Mouse (Mus musculus): ENCODE data around the gene Nr4a2. TPM values are rescaled to one million over a fixed set of nuclear protein-coding genes. Genes with fewer than 3 reads are reported as not detected.

Gene Nr4a2
- polyA plus RNA-seq, 1 experiment from 2014 or later, result 1.3 TPM

- H3K27me3 ChIP-seq (replicated peaks; ENCODE audit: control insufficient read depth, insufficient read depth, low read length), result peaks cover 82% of the 10 kb centered on the region
- ATAC-seq, result no peak
- 68% methylated on average over 7 of the region's 7 CpGs for WGBS
Measured at GRCm38 (mm10) chr2:57108349-57108930, 15.4 kb downstream of the Nr4a2 start.

DNA sequence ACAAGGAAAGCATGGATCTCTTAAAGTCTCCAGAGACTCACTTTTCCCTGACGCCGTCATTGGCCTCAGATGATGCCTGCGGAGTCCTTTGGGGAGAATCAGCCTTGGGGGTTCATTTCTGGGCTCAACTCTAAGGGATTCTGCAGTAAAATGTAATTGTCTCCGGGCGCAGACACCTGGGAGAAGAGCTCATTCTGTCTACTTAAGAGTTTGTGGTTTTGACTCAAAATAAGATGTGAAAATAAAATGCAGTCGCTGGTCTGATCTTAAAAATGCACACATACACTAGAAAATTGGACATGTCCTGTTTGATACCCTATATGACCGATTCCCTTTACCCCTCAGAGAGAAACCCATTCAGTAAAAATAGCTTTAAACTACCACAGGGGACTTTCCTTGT, 18.4 kb downstream of the Nr4a2 start:
- H3K9ac ChIP-seq (ENCODE audit: low read depth, low read length), result no peak overlapping the region
- TF ChIP-seq CTCF (IDR thresholded peaks at IDR 0.05; ENCODE audit: low read depth), result no peak
- H3K9me3 ChIP-seq (ENCODE audit: control insufficient read depth), result no peaks in the 10 kb centered on the region
- no peak overlapping the region for H3K27ac ChIP-seq (ENCODE audit: low read depth, low read length)
- no peak overlapping the region for H3K4me3 ChIP-seq (ENCODE audit: low read depth, low read length)
- 28% methylated on average over 7 of the region's 7 CpGs for WGBS
- no peak overlapping the region for H3K4me2 ChIP-seq (replicated peaks; ENCODE audit: low read depth)
- ATAC-seq, result no peak
- no peaks in the 10 kb centered on the region for H3K36me3 ChIP-seq (ENCODE audit: control insufficient read depth, insufficient read depth)
- peaks cover 84% of the 10 kb centered on the region for H3K27me3 ChIP-seq (replicated peaks; ENCODE audit: control insufficient read depth, insufficient read depth, low read length)
- no peaks in the 10 kb centered on the region for H3K4me1 ChIP-seq (replicated peaks; ENCODE audit: control insufficient read depth, insufficient read depth, low read length)

More at GRCm38 (mm10) chr2:57108349-57108930, 15.4 kb downstream of the Nr4a2 start:
- Histone ChIP-seq H3K36me3 (ENCODE audit: control insufficient read depth, insufficient read depth) (no peaks in the 10 kb centered on the region), H3K4me3 (ENCODE audit: low read depth, low read length) (no peak overlapping the region), H3K27ac (ENCODE audit: low read depth, low read length) (no peak overlapping the region), H3K4me1 (replicated peaks; ENCODE audit: control insufficient read depth, insufficient read depth, low read length) (no peaks in the 10 kb centered on the region), H3K9ac (ENCODE audit: low read depth, low read length) (no peak overlapping the region), H3K4me2 (replicated peaks; ENCODE audit: low read depth) (no peak overlapping the region), H3K9me3 (ENCODE audit: control insufficient read depth) (no peaks in the 10 kb centered on the region)
- no peak for TF ChIP-seq CTCF (IDR thresholded peaks at IDR 0.05; ENCODE audit: low read depth)

DNA sequence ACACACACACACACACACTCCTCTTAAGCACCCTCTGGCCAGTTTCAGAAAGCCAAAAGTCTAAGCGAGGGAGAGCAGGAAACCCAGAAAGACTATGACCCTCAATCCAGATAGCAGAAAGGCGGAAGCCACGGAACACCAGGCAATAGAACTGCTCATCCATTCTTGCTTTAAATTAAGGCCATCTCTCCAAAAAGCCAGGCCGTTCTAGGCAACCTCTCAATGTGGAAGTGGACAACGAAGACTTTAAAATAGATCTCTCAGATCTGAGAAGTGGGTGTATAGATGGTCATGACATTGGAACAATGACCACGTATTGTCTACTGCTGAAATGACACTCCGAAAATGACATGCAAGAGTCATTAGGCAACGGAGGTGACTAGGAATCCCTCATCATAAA, 19.1 kb downstream of the Nr4a2 start:
- Histone ChIP-seq H3K27me3 (replicated peaks; ENCODE audit: control insufficient read depth, insufficient read depth, low read length) (peaks cover 83% of the 10 kb centered on the region), H3K27ac (ENCODE audit: low read depth, low read length) (no peak overlapping the region), H3K4me2 (replicated peaks; ENCODE audit: low read depth) (no peak overlapping the region), H3K36me3 (ENCODE audit: control insufficient read depth, insufficient read depth) (no peaks in the 10 kb centered on the region), H3K4me3 (ENCODE audit: low read depth, low read length) (no peak overlapping the region), H3K9me3 (ENCODE audit: control insufficient read depth) (no peaks in the 10 kb centered on the region), H3K4me1 (replicated peaks; ENCODE audit: control insufficient read depth, insufficient read depth, low read length) (no peaks in the 10 kb centered on the region), H3K9ac (ENCODE audit: low read depth, low read length) (no peak overlapping the region)
- no peak for TF ChIP-seq CTCF (IDR thresholded peaks at IDR 0.05; ENCODE audit: low read depth)
- 17% methylated on average over 8 of the region's 8 CpGs for WGBS
- no peak for ATAC-seq

- Histone ChIP-seq H3K4me1 (replicated peaks; ENCODE audit: control insufficient read depth, insufficient read depth, low read length) (no peaks in the 10 kb centered on the region), H3K27me3 (replicated peaks; ENCODE audit: control insufficient read depth, insufficient read depth, low read length) (peaks cover 81% of the 10 kb centered on the region), H3K27ac (ENCODE audit: low read depth, low read length) (no peak overlapping the region), H3K4me2 (replicated peaks; ENCODE audit: low read depth) (peak overlapping the region; percentile 57; the same call in 1 of the 2 replicates), H3K9ac (ENCODE audit: low read depth, low read length) (no peak overlapping the region), H3K9me3 (ENCODE audit: control insufficient read depth) (no peaks in the 10 kb centered on the region), H3K4me3 (ENCODE audit: low read depth, low read length) (peak overlapping the region; percentile 21), H3K36me3 (ENCODE audit: control insufficient read depth, insufficient read depth) (no peaks in the 10 kb centered on the region)
- no peak for TF ChIP-seq CTCF (IDR thresholded peaks at IDR 0.05; ENCODE audit: low read depth)
- no peak for ATAC-seq
- 4% methylated on average over 26 of the region's 26 CpGs for WGBS
Measured at GRCm38 (mm10) chr2:57103845-57104660, 19.8 kb downstream of the Nr4a2 start.

DNA sequence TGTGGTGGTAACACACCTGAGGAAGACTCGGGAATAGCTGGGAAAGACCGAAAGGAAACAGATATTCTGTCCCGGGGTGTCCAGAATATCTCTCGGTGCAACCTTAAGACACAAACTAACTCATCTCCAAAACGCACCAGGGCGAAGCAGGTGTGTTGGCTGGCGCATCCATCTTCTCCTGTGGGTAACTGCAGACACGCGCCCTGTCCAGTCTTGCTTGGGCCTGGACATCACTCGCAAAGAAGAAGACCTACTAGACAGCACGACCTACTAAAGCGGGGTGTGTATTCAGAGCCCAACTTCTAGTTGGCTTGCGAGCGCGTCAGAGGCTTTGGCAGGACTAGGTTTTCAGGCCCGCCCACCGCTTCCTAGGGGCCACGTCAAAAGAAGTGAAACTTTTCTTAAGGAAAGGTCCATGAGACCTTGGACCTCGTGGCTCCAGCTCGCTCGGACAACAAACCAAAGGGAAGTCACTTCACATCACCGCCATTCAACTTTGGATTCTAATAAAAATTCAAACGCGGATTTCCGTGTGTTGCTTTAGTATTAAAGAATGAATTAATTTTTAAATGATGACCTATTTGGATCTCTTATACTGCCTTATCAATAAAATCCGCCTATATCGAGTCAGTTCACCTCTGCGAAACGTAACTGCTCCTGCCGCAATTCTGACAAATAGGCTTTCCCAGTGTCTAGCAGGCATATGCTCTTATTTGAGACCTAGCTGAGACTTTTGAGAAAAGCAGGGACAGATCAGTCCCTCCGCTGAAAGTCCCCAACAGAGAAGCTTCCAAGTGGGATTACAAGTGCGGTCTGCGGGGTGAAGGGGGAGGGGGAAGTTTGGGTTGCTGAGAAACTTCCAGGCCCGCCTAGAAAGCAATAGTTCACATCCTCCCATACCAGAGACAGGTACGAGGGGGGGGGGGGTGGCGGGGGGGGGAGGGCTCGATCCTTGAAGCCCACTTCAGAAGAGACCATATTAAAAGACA, 20.7 kb downstream of the Nr4a2 start:
- Histone ChIP-seq H3K4me1 (replicated peaks; ENCODE audit: control insufficient read depth, insufficient read depth, low read length) (no peaks in the 10 kb centered on the region), H3K4me2 (replicated peaks; ENCODE audit: low read depth) (peak overlapping the region; percentile 57), H3K27ac (ENCODE audit: low read depth, low read length) (no peak overlapping the region), H3K36me3 (ENCODE audit: control insufficient read depth, insufficient read depth) (no peaks in the 10 kb centered on the region), H3K4me3 (ENCODE audit: low read depth, low read length) (peak overlapping the region; percentile 38), H3K27me3 (replicated peaks; ENCODE audit: control insufficient read depth, insufficient read depth, low read length) (peaks cover 80% of the 10 kb centered on the region), H3K9me3 (ENCODE audit: control insufficient read depth) (no peaks in the 10 kb centered on the region), H3K9ac (ENCODE audit: low read depth, low read length) (no peak overlapping the region)
- no peak for TF ChIP-seq CTCF (IDR thresholded peaks at IDR 0.05; ENCODE audit: low read depth)
- ATAC-seq, result no peak
- WGBS, result 2% methylated on average over 36 of the region's 37 CpGs

Measured in intestine, postnatal 0 days (tissue).